Comparison of ENCODE assay signal across 9 mouse cellular contexts in genomic region chr6:128797936-128798771, GRCm38 (mm10). TPM values are rescaled to one million over a fixed set of nuclear protein-coding genes. Genes with fewer than 3 reads are reported as not detected.
DNase-seq lines count a peak whose midpoint lies in the region; ATAC-seq and TF ChIP-seq lines count a peak whose summit lies in the region.
"Had no signal": no experiment of that assay in that cellular context is flagged by ENCODE, and none has a peak within 500 bp of the region (broad histone marks: within the 10 kb centered on the region; RNA-seq: fewer than 3 reads in every experiment).

No protein-coding gene starts in this region.

- H3K27ac ChIP-seq in left cerebral cortex, adult 2 months: no peak overlapping the region
- H3K27ac ChIP-seq in heart, embryonic 12.5 days (ENCODE audit: poor library complexity, severe bottlenecking): no peak overlapping the region
- peak overlapping the region; percentile 54; the same call in 1 of the 2 replicates for H3K27ac ChIP-seq in limb, embryonic 15.5 days
- peak overlapping the region; percentile 60 for H3K27ac ChIP-seq in midbrain, embryonic 16.5 days (ENCODE audit: low read length)

- DNase-seq in left cerebral cortex, adult 2 months (ENCODE audit: extremely low spot score in 1 of 2, low spot score in 2 of 2): no peak
- DNase-seq in left cerebral cortex, adult 8-10 months (ENCODE audit: low spot score in 2 of 2): no peak
- DNase-seq in cerebellum, adult 9-11 months: peak; percentile 57
- DNase-seq in layer of hippocampus, postnatal 25 days (ENCODE audit: extremely low spot score in 1 of 2, low spot score in 1 of 2): no peak
- DNase-seq in adrenal gland, adult 2 months: no peak

- peak overlapping the region; percentile 72 for H3K4me3 ChIP-seq in left cerebral cortex, adult 2 months
- peak overlapping the region; percentile 63 for H3K4me3 ChIP-seq in heart, embryonic 12.5 days
- peak overlapping the region; percentile 61 for H3K4me3 ChIP-seq in limb, embryonic 15.5 days
- H3K4me3 ChIP-seq in midbrain, embryonic 16.5 days (ENCODE audit: low read depth, low read length): peak overlapping the region; percentile 56

- ATAC-seq in heart, embryonic 12.5 days (ENCODE audit: insufficient number of reproducible peaks, low FRiP score): no peak
- no peak for ATAC-seq in limb, embryonic 15.5 days (ENCODE audit: insufficient number of reproducible peaks, low FRiP score, low TSS enrichment, low read depth)
- no peak for ATAC-seq in midbrain, embryonic 16.5 days

- intact Hi-C loops in left cerebral cortex, adult 2 months (cut with DNase I): no loop called here

- peak overlapping the region; percentile 72 for H3K4me2 ChIP-seq in heart, embryonic 12.5 days
- H3K4me2 ChIP-seq in limb, embryonic 15.5 days: peak overlapping the region; percentile 53
- H3K4me2 ChIP-seq in midbrain, embryonic 16.5 days (ENCODE audit: low read length): peak overlapping the region; percentile 60

- peaks cover 16% of the 10 kb centered on the region; the same call in 1 of the 2 replicates for H3K4me1 ChIP-seq in heart, embryonic 12.5 days (replicated peaks)
- peaks cover 13% of the 10 kb centered on the region; the same call in 1 of the 2 replicates for H3K4me1 ChIP-seq in limb, embryonic 15.5 days
- H3K4me1 ChIP-seq in midbrain, embryonic 16.5 days (ENCODE audit: control insufficient read depth, insufficient read depth, low read length): peaks cover 6% of the 10 kb centered on the region; the same call in 1 of the 2 replicates

- no peaks in the 10 kb centered on the region for H3K36me3 ChIP-seq in heart, embryonic 12.5 days
- H3K36me3 ChIP-seq in limb, embryonic 15.5 days: no peaks in the 10 kb centered on the region
- no peaks in the 10 kb centered on the region for H3K36me3 ChIP-seq in midbrain, embryonic 16.5 days (ENCODE audit: control insufficient read depth, insufficient read depth, low read length)

- H3K27me3 ChIP-seq in heart, embryonic 12.5 days (replicated peaks): no peaks in the 10 kb centered on the region
- H3K27me3 ChIP-seq in limb, embryonic 15.5 days: no peaks in the 10 kb centered on the region
- H3K27me3 ChIP-seq in midbrain, embryonic 16.5 days (ENCODE audit: control insufficient read depth, insufficient read depth, low read depth, low read length): no peaks in the 10 kb centered on the region

- 13% methylated on average over 15 of the region's 15 CpGs for WGBS in heart, embryonic 12.5 days
- 12% methylated on average over 15 of the region's 15 CpGs for WGBS in limb, embryonic 15.5 days
- WGBS in midbrain, embryonic 16.5 days: 10% methylated on average over 15 of the region's 15 CpGs

- H3K9me3 ChIP-seq in heart, embryonic 12.5 days (replicated peaks): no peaks in the 10 kb centered on the region
- H3K9me3 ChIP-seq in limb, embryonic 15.5 days: no peaks in the 10 kb centered on the region
- H3K9me3 ChIP-seq in midbrain, embryonic 16.5 days (replicated peaks; ENCODE audit: control insufficient read depth, low read length, poor library complexity, severe bottlenecking): no peaks in the 10 kb centered on the region

- TF ChIP-seq CTCF in left cerebral cortex, adult 2 months (IDR thresholded peaks at IDR 0.05): no peak

- no peak overlapping the region; the same call in 1 of the 2 replicates for H3K9ac ChIP-seq in heart, embryonic 12.5 days
- 0 out of 2 replicates have a peak overlapping the region, but pooled peaks have one; percentile 26 for H3K9ac ChIP-seq in limb, embryonic 15.5 days
- peak overlapping the region; percentile 54 for H3K9ac ChIP-seq in midbrain, embryonic 16.5 days (ENCODE audit: low read depth, low read length)

RNA-seq across cellular contexts. Expression of gene Klrb1c, which starts 9.1 kb away (rescaled TPM):
- not detected for total RNA-seq in left cerebral cortex, adult 2 months (2021)
- under 1 TPM in 1 of 4 experiments, not detected in 3; 0.25 TPM for total RNA-seq in left cerebral cortex, adult 8-10 months (2022)
- not detected in 2 replicates for polyA plus RNA-seq in heart, embryonic 12.5 days (2016; fragmentation: Nextera tagmentation; extraction: Ambion mirVana)
- 0.07 TPM in 1 of 2 replicates, not detected in the other for polyA plus RNA-seq in limb, embryonic 15.5 days (2015; fragmentation: Nextera tagmentation; extraction: Ambion mirVana)
- not detected in 2 replicates for polyA plus RNA-seq in midbrain, embryonic 16.5 days (2015; fragmentation: Nextera tagmentation; extraction: Ambion mirVana)
- total RNA-seq in layer of hippocampus, postnatal 25 days (2021): not detected
- total RNA-seq in adrenal gland, adult 2 months (2021): under 1 TPM; 0.23 to 0.31 TPM
- polyA plus RNA-seq in adrenal gland, adult 2 months (2012; rRNA removed): 0.08 and 0.16 TPM in 2 replicates

RNA-seq across cellular contexts. Expression of gene Gm44511, which starts 28.0 kb away (rescaled TPM):
- not detected for total RNA-seq in left cerebral cortex, adult 2 months (2021)
- under 1 TPM in 1 of 4 experiments, not detected in 3; 0.82 TPM for total RNA-seq in left cerebral cortex, adult 8-10 months (2022)
- polyA plus RNA-seq in heart, embryonic 12.5 days (2016; fragmentation: Nextera tagmentation; extraction: Ambion mirVana): not detected in 2 replicates
- not detected in 2 replicates for polyA plus RNA-seq in limb, embryonic 15.5 days (2015; fragmentation: Nextera tagmentation; extraction: Ambion mirVana)
- not detected in 2 replicates for polyA plus RNA-seq in midbrain, embryonic 16.5 days (2015; fragmentation: Nextera tagmentation; extraction: Ambion mirVana)
- not detected for total RNA-seq in layer of hippocampus, postnatal 25 days (2021)
- total RNA-seq in adrenal gland, adult 2 months (2021): not detected
- not detected in 2 replicates for polyA plus RNA-seq in adrenal gland, adult 2 months (2012; rRNA removed)
- polyA plus RNA-seq: testis, adult 2 months had no signal

RNA-seq across cellular contexts. Expression of gene Klrb1b, which starts 28.0 kb away (rescaled TPM):
- not detected for total RNA-seq in left cerebral cortex, adult 2 months (2021)
- under 1 TPM in 2 of 4 experiments, not detected in 2; 0.46 to 0.70 TPM for total RNA-seq in left cerebral cortex, adult 8-10 months (2022)
- not detected in 2 replicates for polyA plus RNA-seq in heart, embryonic 12.5 days (2016; fragmentation: Nextera tagmentation; extraction: Ambion mirVana)
- 0.11 and 0.18 TPM in 2 replicates for polyA plus RNA-seq in limb, embryonic 15.5 days (2015; fragmentation: Nextera tagmentation; extraction: Ambion mirVana)
- not detected in 2 replicates for polyA plus RNA-seq in midbrain, embryonic 16.5 days (2015; fragmentation: Nextera tagmentation; extraction: Ambion mirVana)
- not detected for total RNA-seq in layer of hippocampus, postnatal 25 days (2021)
- total RNA-seq in adrenal gland, adult 2 months (2021): under 1 TPM; 0.66 to 0.79 TPM
- polyA plus RNA-seq in adrenal gland, adult 2 months (2012; rRNA removed): 0.12 TPM in 1 of 2 replicates, not detected in the other
- polyA plus RNA-seq: testis, adult 2 months had no signal

Comparison
In these comparisons a context has a peak if more than half of its experiments do, and no peak if none do; other contexts are left out.
1. H3K27ac ChIP-seq: peak in limb, embryonic 15.5 days (single experiment) and midbrain, embryonic 16.5 days (single experiment); none in left cerebral cortex, adult 2 months (single experiment) and heart, embryonic 12.5 days (single experiment).
2. Peak in every context shown above with its lines, with median percentiles within 50 percentile points of each other: H3K4me3 ChIP-seq and H3K4me2 ChIP-seq.